Mouse (Mus musculus) right cerebral cortex, adult 2 months (tissue): ENCODE results near the gene Col6a1.

Source experiments
- DNase-seq, 2 experiments: peaks; one replicate each; pipeline ENCODE4 v3.0.0; 2021 to 2022; ENCODE audit warnings: low spot score in 2 of 2

Col6a1 gene

GRCm38 (mm10) chr10:76725682-76726285, at the start of gene Col6a1:
Col6a1 (minus strand) TSS chr10:76726168.
- no peak for DNase-seq

- no peak for DNase-seq
Observed at GRCm38 (mm10) chr10:76771624-76772023, 45.7 kb upstream of the Col6a1 start.

GRCm38 (mm10) chr10:76771086-76771485, 45.1 kb upstream of the Col6a1 start:
- no peak for DNase-seq

- DNase-seq, result no peak
Observed at GRCm38 (mm10) chr10:76769581-76769980, 43.6 kb upstream of the Col6a1 start.

- no peak for DNase-seq
Observed at GRCm38 (mm10) chr10:76766196-76766595, 40.2 kb upstream of the Col6a1 start.

GRCm38 (mm10) chr10:76764927-76765326, 39.0 kb upstream of the Col6a1 start:
- DNase-seq, result no peak

GRCm38 (mm10) chr10:76763016-76763415, 37.0 kb upstream of the Col6a1 start:
- DNase-seq, result no peak

- DNase-seq, result no peak
Observed at GRCm38 (mm10) chr10:76762411-76762810, 36.4 kb upstream of the Col6a1 start.

GRCm38 (mm10) chr10:76759878-76760277, 33.9 kb upstream of the Col6a1 start:
- DNase-seq, result no peak

- DNase-seq, result no peak
Observed at GRCm38 (mm10) chr10:76753640-76754039, 27.7 kb upstream of the Col6a1 start.

- peak; percentile 55 to 64 for DNase-seq
Observed at GRCm38 (mm10) chr10:76744267-76744666, 18.3 kb upstream of the Col6a1 start.

GRCm38 (mm10) chr10:76736764-76737163, 10.8 kb upstream of the Col6a1 start:
- DNase-seq, result no peak

- DNase-seq, result peak; percentile 89 to 90
Observed at GRCm38 (mm10) chr10:76734979-76735378, 9.0 kb upstream of the Col6a1 start.

GRCm38 (mm10) chr10:76733677-76734068, 7.7 kb upstream of the Col6a1 start:
- no peak for DNase-seq

GRCm38 (mm10) chr10:76732881-76733676, 7.1 kb upstream of the Col6a1 start:
- peak; percentile 77 to 81 for DNase-seq

- DNase-seq, result no peak
Observed at GRCm38 (mm10) chr10:76732391-76732790, 6.4 kb upstream of the Col6a1 start.

GRCm38 (mm10) chr10:76731621-76732239, 5.8 kb upstream of the Col6a1 start:
- no peak for DNase-seq

GRCm38 (mm10) chr10:76729631-76730620, 4.0 kb upstream of the Col6a1 start:
- DNase-seq, result peak; percentile 72

- peak; percentile 55 to 58 for DNase-seq
Observed at GRCm38 (mm10) chr10:76728369-76728768, 2.4 kb upstream of the Col6a1 start.

GRCm38 (mm10) chr10:76727301-76727700, 1.3 kb upstream of the Col6a1 start:
- DNase-seq, result no peak

GRCm38 (mm10) chr10:76726866-76727265, 898 bp upstream of the Col6a1 start:
- DNase-seq, result no peak

GRCm38 (mm10) chr10:76725097-76725496, 871 bp downstream of the Col6a1 start:
- no peak for DNase-seq
